Mouse (Mus musculus) bone marrow, adult 2 months (tissue): ENCODE results near the gene Msmo1. TPM values are rescaled to one million over a fixed set of nuclear protein-coding genes. Genes with fewer than 3 reads are reported as not detected.

ENCODE experiments used
- H3K27ac ChIP-seq: fragments of 200-500 bp; 2 replicates; pipeline ENCODE4 v1.5.1; 2012; ENCODE audit warnings: low read depth, mild to moderate bottlenecking, control low read depth, inconsistent platforms, low read length; ENCODE audit not compliant: control insufficient read depth, poor library complexity, insufficient read depth
- H3K4me1 ChIP-seq: fragments of 200-500 bp; 2 replicates; pipeline ENCODE4 v1.6.1; 2011; ENCODE audit warnings: low read length; ENCODE audit not compliant: control insufficient read depth, insufficient read depth
- H3K4me3 ChIP-seq: fragments of 200-500 bp; replicated peaks from 2 replicates; pipeline ENCODE3; 2011; ENCODE audit warnings: mild to moderate bottlenecking, low read depth, low read length, control low read depth; ENCODE audit not compliant: control insufficient read depth
- CTCF ChIP-seq: fragments of 200-500 bp; IDR thresholded peaks from 2 replicates; pipeline ENCODE4 v1.5.1; 2011; ENCODE audit warnings: low read length, control low read depth; ENCODE audit not compliant: control insufficient read depth, insufficient read depth
- POLR2A ChIP-seq: fragments of 200-500 bp; IDR thresholded peaks from 2 replicates; pipeline ENCODE4 v1.6.1; 2011; ENCODE audit warnings: low read depth, mild to moderate bottlenecking, control low read depth, low read length, borderline replicate concordance; ENCODE audit not compliant: control insufficient read depth
- WGBS: fragments of 180-500 bp; shearing (Covaris S2); methylation state at CpG from one replicate; pipeline ENCODE4 v1.1.7; 2018; 5-methylcytosine and 5-hydroxymethylcytosine counted together
- polyA plus RNA-seq: library from polyadenylated mRNA; stranded (reverse); fragments of >200 nt; gene quantifications from 2 replicates; pipeline ENCODE4 v1.2.4, GENCODE M21; 2011; ENCODE audit warnings: low replicate concordance; ENCODE audit not compliant: missing spikeins, insufficient read depth, insufficient read length

Gene Msmo1
- 5.4 and 25.6 TPM in 2 replicates for polyA plus RNA-seq

DNA sequence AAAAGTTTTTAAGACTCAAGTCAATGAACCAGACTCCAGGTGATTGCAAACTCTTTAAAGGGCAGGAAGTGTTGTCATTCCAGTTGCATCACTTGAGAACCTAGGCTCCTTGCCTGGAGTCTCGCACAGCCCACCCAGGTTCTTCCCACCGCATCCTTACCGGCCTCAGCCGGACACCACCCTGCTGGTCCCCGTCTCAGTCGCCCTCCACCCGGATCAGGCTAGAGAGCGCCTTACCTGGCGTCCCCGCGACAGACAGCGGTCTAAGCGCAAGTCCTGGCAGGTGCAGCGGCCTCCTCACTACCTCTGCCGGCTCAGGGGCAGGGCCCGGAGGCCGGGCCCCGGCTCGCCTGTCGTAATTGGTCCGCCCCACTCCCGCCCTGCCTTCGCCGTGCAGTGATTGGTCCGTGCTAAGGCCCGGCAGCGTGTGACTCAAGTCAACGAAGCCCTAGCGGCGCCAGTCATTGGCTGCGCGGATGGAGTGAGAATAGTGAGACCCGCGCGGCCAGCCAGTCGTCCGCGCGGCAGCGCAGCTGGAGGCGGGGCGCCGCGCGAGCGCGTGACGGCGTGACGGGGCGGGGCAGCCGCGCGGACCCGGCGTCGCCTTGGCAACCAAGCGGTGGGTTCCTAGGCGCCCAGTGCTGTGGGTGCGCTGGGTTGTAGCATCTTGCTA is at the start of gene Msmo1:
Gene Msmo1 (minus strand): TSS at position 522 of the 673 bp plus-strand sequence.
- Histone ChIP-seq H3K27ac (peak within 1 kb of the TSS; percentile 74), H3K4me1 (peaks cover 3% of the 10 kb centered on the region; the same call in 1 of the 2 replicates), H3K4me3 (peak within 1 kb of the TSS; percentile 92)
- 1% methylated on average over 60 of the region's 60 CpGs for WGBS
- TF ChIP-seq POLR2A (peak; percentile 72; the same call in 1 of the 2 replicates), CTCF (no peak)

DNA sequence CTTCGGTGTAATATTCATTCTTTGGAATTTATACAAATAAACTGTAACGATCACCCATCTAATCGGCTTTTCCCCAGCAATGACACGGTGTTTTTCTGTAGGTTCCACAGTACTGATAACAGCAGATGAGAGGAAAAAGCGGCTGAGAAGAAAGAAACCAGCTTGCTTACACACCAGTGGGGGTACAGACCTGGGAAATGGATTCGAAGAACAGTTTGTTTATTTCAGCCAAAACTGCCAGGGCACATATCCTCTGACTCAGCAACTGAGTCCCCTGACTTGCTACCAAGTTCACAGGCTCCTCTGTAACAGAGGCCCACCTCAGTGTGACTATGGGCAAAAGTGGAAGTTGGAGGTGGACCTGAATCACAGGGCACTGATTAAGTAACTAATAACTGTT is 48.4 kb upstream of the Msmo1 start:
- no peak overlapping the region for H3K4me3 ChIP-seq
- H3K27ac ChIP-seq = no peak overlapping the region
- H3K4me1 ChIP-seq = no peaks in the 10 kb centered on the region; the same call in 1 of the 2 replicates
- TF ChIP-seq CTCF = no peak
- no peak for TF ChIP-seq POLR2A
- 39% methylated on average over 6 of the region's 6 CpGs for WGBS

DNA sequence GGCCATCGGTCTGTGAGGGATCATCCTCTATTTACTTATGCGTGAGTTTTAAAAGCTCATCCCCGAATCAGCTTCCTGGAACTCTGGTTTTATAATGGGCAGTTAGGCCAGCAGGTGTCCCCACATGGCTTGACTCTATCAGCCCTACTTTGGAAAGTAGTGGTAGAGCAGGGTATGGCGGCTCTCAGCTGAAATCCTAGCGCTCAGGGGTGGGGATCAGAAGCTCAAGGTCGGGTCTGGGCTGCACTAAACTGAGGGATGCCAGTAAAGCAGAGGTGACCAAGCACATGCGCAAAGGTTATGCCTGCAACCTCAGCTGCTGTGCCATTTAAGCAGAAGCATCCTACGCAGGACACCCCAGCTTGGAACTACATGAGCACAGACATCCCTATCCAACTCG is 44.3 kb upstream of the Msmo1 start:
- no peak for TF ChIP-seq CTCF
- TF ChIP-seq POLR2A = no peak
- Histone ChIP-seq H3K4me3 (no peak overlapping the region), H3K4me1 (no peaks in the 10 kb centered on the region; the same call in 1 of the 2 replicates), H3K27ac (no peak overlapping the region)
- 79% methylated on average over 9 of the region's 9 CpGs for WGBS

DNA sequence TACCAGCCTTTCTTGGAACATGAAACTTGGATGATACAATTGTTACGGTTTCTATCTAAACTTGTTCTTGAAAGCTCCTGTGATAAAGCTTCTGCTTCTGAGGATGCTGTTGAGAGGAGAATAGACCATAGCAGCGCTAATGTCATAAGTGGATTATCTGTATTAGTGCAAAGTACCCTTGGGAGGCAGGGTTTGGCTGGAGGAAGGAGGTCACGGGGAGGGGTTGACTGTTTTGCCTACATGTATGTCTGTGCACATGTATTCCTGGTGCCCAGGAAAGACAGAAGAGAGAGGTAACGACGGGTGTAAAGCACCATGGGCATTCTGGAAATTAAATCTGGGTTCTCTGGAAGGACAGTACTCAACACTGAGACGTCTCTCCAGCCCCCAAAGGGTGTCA is 40.5 kb upstream of the Msmo1 start:
- Histone ChIP-seq H3K4me1 (no peaks in the 10 kb centered on the region; the same call in 1 of the 2 replicates), H3K27ac (no peak overlapping the region), H3K4me3 (no peak overlapping the region)
- TF ChIP-seq POLR2A (no peak), CTCF (no peak)
- WGBS = 84% methylated on average over 6 of the region's 6 CpGs

DNA sequence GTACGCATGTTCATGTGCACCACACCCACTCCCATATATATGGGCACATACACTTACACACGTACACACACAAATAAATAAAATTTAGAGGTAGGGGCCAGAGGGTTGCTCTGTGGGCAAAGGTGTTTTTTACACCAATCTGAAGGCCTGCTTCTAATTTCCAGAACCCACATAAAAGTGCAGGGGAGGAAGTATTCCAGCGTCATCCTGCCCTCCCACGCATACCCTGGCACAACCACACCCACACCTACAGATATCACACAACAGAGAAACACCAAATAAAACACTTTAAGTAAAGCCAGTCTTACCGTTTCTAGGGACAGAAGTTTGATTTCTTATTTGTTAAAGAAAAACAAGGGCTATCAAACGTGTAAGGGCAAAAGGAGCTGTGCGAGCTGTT is 37.2 kb upstream of the Msmo1 start:
- no peak overlapping the region for H3K27ac ChIP-seq
- 81% methylated on average over 7 of the region's 7 CpGs for whole genome bisulfite sequencing
- TF ChIP-seq CTCF = no peak
- no peak for TF ChIP-seq POLR2A

DNA sequence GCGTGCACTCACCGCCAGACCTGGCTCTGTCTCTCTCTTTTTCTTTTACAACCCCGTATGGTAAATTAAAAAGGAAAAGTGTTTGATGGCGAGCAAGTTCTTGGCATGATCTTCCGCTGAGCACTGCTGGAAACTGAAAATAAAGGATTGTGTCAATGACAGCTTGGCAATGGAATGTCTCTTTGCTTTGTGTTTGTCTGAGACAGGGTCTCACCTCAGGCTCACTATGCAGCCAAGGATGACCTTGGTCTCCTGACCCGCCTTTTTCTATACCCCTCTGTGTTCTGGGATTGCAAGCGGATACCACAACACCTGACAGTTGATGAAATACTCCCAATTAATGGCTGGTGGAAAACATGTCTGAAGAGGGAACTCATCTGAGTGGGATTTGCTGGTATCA is 36.0 kb upstream of the Msmo1 start:
- Histone ChIP-seq H3K27ac (no peak overlapping the region), H3K4me3 (no peak overlapping the region), H3K4me1 (no peaks in the 10 kb centered on the region; the same call in 1 of the 2 replicates)
- TF ChIP-seq POLR2A (no peak), CTCF (no peak)
- 85% methylated on average over 7 of the region's 7 CpGs for WGBS

More for the DNA sequence above, 37.2 kb upstream of the Msmo1 start:
- H3K4me3 ChIP-seq = no peak overlapping the region
- H3K4me1 ChIP-seq = no peaks in the 10 kb centered on the region; the same call in 1 of the 2 replicates

DNA sequence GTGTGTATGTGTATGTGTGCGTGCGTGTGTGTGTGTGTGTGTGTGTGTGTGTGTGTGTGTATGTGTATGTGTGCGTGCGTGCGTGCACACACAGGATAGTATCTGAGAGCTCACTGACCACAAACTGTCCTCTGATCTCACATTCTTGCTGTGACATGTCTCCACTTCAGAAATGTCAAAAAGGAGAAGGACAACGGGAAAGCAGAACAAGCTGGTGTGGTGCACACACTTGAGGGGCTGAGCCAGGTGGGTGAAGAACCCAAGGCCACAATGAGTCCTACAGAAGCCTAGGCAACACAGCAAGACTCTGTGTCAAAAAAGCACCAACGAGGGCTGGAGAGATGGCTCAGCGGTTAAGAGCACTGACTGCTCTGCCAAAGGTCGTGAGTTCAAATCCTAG is 35.1 kb upstream of the Msmo1 start:
- Histone ChIP-seq H3K4me1 (no peaks in the 10 kb centered on the region; the same call in 1 of the 2 replicates), H3K4me3 (no peak overlapping the region), H3K27ac (no peak overlapping the region)
- 70% methylated on average over 9 of the region's 9 CpGs for WGBS
- no peak for TF ChIP-seq POLR2A
- TF ChIP-seq CTCF = no peak

DNA sequence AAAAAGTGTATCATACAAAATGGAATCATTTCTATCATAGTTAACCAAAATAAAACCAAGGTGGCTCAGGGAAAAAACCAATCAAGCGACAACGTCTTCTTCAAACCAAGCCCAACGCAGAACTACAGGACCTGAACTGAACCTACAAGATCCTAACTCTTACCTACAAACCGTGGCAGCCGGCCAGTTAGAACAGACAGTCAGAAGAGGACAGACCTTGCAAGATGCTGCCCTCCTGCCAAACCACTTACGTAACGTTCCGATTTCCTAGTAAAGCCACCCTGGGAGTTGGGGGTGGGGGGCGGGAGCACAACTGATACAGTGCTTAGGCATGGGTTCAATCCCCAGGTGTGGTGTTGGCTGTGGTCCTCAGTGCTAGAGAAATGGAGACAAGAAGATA is 33.5 kb upstream of the Msmo1 start:
- Histone ChIP-seq H3K27ac (no peak overlapping the region), H3K4me3 (no peak overlapping the region), H3K4me1 (no peaks in the 10 kb centered on the region; the same call in 1 of the 2 replicates)
- TF ChIP-seq CTCF = no peak
- TF ChIP-seq POLR2A = no peak
- 66% methylated on average over 9 of the region's 9 CpGs for WGBS
